Comparison of ENCODE assay signal across 15 mouse cellular contexts in genomic region chr10:60265252-60265651, GRCm38 (mm10). TPM values are rescaled to one million over a fixed set of nuclear protein-coding genes. Genes with fewer than 3 reads are reported as not detected.
DNase-seq lines count a peak whose midpoint lies in the region; ATAC-seq lines count a peak whose summit lies in the region.
"Had no signal": no experiment of that assay in that cellular context is flagged by ENCODE, and none has a peak within 500 bp of the region (broad histone marks: within the 10 kb centered on the region; RNA-seq: fewer than 3 reads in every experiment).

No protein-coding gene starts in this region.

- peak; percentile 68 for DNase-seq in gastrocnemius, adult 18-20 months (ENCODE audit: low spot score)
- no peak for DNase-seq in gastrocnemius, postnatal 36 days
- DNase-seq in kidney, postnatal 14 days = peak; percentile 39
- DNase-seq in kidney, adult 18-20 months = no peak
- DNase-seq in retina, postnatal 1 day = peak; percentile 70
- DNase-seq in retina, embryonic 14.5 days (ENCODE audit: low spot score) = no peak
- DNase-seq: cerebellum, adult 2 months; embryo, embryonic 11 days; liver, postnatal 0 days; right cerebral cortex, adult 18-20 months had no signal

- no peak overlapping the region for H3K4me3 ChIP-seq in midbrain, embryonic 16.5 days (ENCODE audit: low read depth, low read length)
- H3K4me3 ChIP-seq: neural tube, embryonic 13.5 days had no signal

- no peaks in the 10 kb centered on the region for H3K9me3 ChIP-seq in midbrain, embryonic 16.5 days (replicated peaks; ENCODE audit: control insufficient read depth, low read length, poor library complexity, severe bottlenecking)
- H3K9me3 ChIP-seq: G1E; neural tube, embryonic 13.5 days had no signal

- WGBS in midbrain, embryonic 16.5 days = 73% methylated on average over 10 of the region's 10 CpGs

- H3K4me1 ChIP-seq in midbrain, embryonic 16.5 days (ENCODE audit: control insufficient read depth, insufficient read depth, low read length) = no peaks in the 10 kb centered on the region

- H3K36me3 ChIP-seq in midbrain, embryonic 16.5 days (ENCODE audit: control insufficient read depth, insufficient read depth, low read length) = no peaks in the 10 kb centered on the region
- H3K36me3 ChIP-seq: G1E; neural tube, embryonic 13.5 days had no signal

- H3K27ac ChIP-seq in midbrain, embryonic 16.5 days (ENCODE audit: low read length) = no peak overlapping the region
- H3K27ac ChIP-seq: neural tube, embryonic 13.5 days had no signal

- no peak overlapping the region for H3K9ac ChIP-seq in midbrain, embryonic 16.5 days (ENCODE audit: low read depth, low read length)
- H3K9ac ChIP-seq: liver, postnatal 0 days; neural tube, embryonic 13.5 days had no signal

- no peak overlapping the region for H3K4me2 ChIP-seq in midbrain, embryonic 16.5 days (ENCODE audit: low read length)
- H3K4me2 ChIP-seq: neural tube, embryonic 13.5 days had no signal

- ATAC-seq in midbrain, embryonic 16.5 days = no peak
- ATAC-seq: intestine, embryonic 16.5 days; liver, postnatal 0 days had no signal

- H3K27me3 ChIP-seq in midbrain, embryonic 16.5 days (ENCODE audit: control insufficient read depth, insufficient read depth, low read depth, low read length) = no peaks in the 10 kb centered on the region
- H3K27me3 ChIP-seq: neural tube, embryonic 13.5 days had no signal

- intact Hi-C loops in gastrocnemius, postnatal 36 days (cut with DNase I) = no loop called here

RNA-seq across cellular contexts. Expression of gene Psap, which starts 12.2 kb away (rescaled TPM):
- total RNA-seq in gastrocnemius, adult 18-20 months (2021) = 100 to 1,000 TPM; 764 to 769 TPM
- 100 to 1,000 TPM; 685 to 809 TPM for total RNA-seq in gastrocnemius, postnatal 36 days (2021)
- polyA plus RNA-seq in midbrain, embryonic 16.5 days (2015; fragmentation: Nextera tagmentation; extraction: Ambion mirVana) = 204 and 235 TPM in 2 replicates

RNA-seq across cellular contexts. Expression of gene Chst3, which starts 46.2 kb away (rescaled TPM):
- under 1 TPM; 0.27 to 0.40 TPM for total RNA-seq in gastrocnemius, adult 18-20 months (2021)
- under 1 TPM; 0.36 to 0.37 TPM for total RNA-seq in gastrocnemius, postnatal 36 days (2021)
- polyA plus RNA-seq in midbrain, embryonic 16.5 days (2015; fragmentation: Nextera tagmentation; extraction: Ambion mirVana) = 0.97 and 1.0 TPM in 2 replicates
- total RNA-seq: megakaryocyte progenitor cell, adult 5-6 weeks had no signal
- polyA plus RNA-seq: G1E had no signal

Comparison
In these comparisons a context has a peak if more than half of its experiments do, and no peak if none do; other contexts are left out.
1. DNase-seq: peak in gastrocnemius, adult 18-20 months (single experiment), kidney, postnatal 14 days (single experiment) and retina, postnatal 1 day (single experiment); none in gastrocnemius, postnatal 36 days (0 of 2), kidney, adult 18-20 months (single experiment) and retina, embryonic 14.5 days (single experiment).